Mouse (Mus musculus): Measurements from ENCODE around the gene Ddn.

Ddn gene

GRCm38 (mm10) chr15:98775533-98775932 lies 33.8 kb downstream of the Ddn start:
- no peak for DNase-seq (ENCODE audit: low spot score in 2 of 2)

- no peak for DNase-seq (ENCODE audit: low spot score in 2 of 2)
Observed at GRCm38 (mm10) chr15:98774096-98774495, 35.2 kb downstream of the Ddn start.

- DNase-seq (ENCODE audit: low spot score in 2 of 2), result peak in 1 of 2 experiments; percentile 37
Observed at GRCm38 (mm10) chr15:98772511-98773211, 36.6 kb downstream of the Ddn start.

GRCm38 (mm10) chr15:98771813-98772425 lies 37.4 kb downstream of the Ddn start:
- DNase-seq (ENCODE audit: low spot score in 2 of 2), result no peak

GRCm38 (mm10) chr15:98768259-98768658 lies 41.0 kb downstream of the Ddn start:
- no peak for DNase-seq (ENCODE audit: low spot score in 2 of 2)

- DNase-seq (ENCODE audit: low spot score in 2 of 2), result no peak
Observed at GRCm38 (mm10) chr15:98765929-98766328, 43.4 kb downstream of the Ddn start.

- peak; percentile 93 to 95 for DNase-seq (ENCODE audit: low spot score in 2 of 2)
Observed at GRCm38 (mm10) chr15:98762670-98763529, 46.4 kb downstream of the Ddn start, which contains the start of gene Arf3. Arf3 (minus strand) TSS chr15:98763214.

GRCm38 (mm10) chr15:98762201-98762621 lies 47.1 kb downstream of the Ddn start:
- DNase-seq (ENCODE audit: low spot score in 2 of 2), result peak in 1 of 2 experiments; percentile 40

GRCm38 (mm10) chr15:98754125-98754524 lies 55.2 kb downstream of the Ddn start:
- DNase-seq (ENCODE audit: low spot score in 2 of 2), result no peak

Measured in natural killer cell, adult 2 months (primary cell).